Mouse (Mus musculus) stomach, postnatal 0 days (tissue): Measurements from ENCODE around the gene Cass4. TPM values are rescaled to one million over a fixed set of nuclear protein-coding genes. Genes with fewer than 3 reads are reported as not detected.

Source experiments
- ATAC-seq: fragments of 200-750 bp; cut with Nextera tagmentation; 2 replicates; pipeline ENCODE4 v1.8.0; 2017; ENCODE audit not compliant: low FRiP score, low TSS enrichment
- DNase-seq: peaks from one replicate; pipeline ENCODE4 v3.0.0-alpha.2; 2016; ENCODE audit warnings: low spot score
- H3K27ac ChIP-seq: fragments of 300-500 bp; sonication (generic); replicated peaks from 2 replicates; pipeline ENCODE4 v1.5.1; 2014; ENCODE audit warnings: mild to moderate bottlenecking, control low read depth
- H3K27me3 ChIP-seq: fragments of 300-500 bp; sonication (generic); 2 replicates; pipeline ENCODE4 v1.6.1; 2014; ENCODE audit warnings: low read length; ENCODE audit not compliant: control insufficient read depth, insufficient read depth
- H3K36me3 ChIP-seq: fragments of 300-500 bp; sonication (generic); 2 replicates; pipeline ENCODE4 v1.6.1; 2014; ENCODE audit warnings: low read length, mixed read lengths; ENCODE audit not compliant: control insufficient read depth, insufficient read depth
- H3K4me1 ChIP-seq: fragments of 300-500 bp; sonication (generic); replicated peaks from 2 replicates; pipeline ENCODE4 v1.6.1; 2014; ENCODE audit warnings: antibody characterized with exemption; ENCODE audit not compliant: control insufficient read depth, insufficient read depth
- H3K4me2 ChIP-seq: fragments of 300-500 bp; sonication (generic); replicated peaks from 2 replicates; pipeline ENCODE4 v1.6.1; 2014; ENCODE audit warnings: low read depth, mild to moderate bottlenecking, control low read depth, moderate library complexity
- H3K4me3 ChIP-seq: fragments of 300-500 bp; sonication (generic); 2 replicates; pipeline ENCODE4 v1.5.1; 2014; ENCODE audit warnings: low read depth, low read length, control low read depth
- H3K9ac ChIP-seq: fragments of 300-500 bp; sonication (generic); 2 replicates; pipeline ENCODE4 v1.6.1; 2014; ENCODE audit warnings: mild to moderate bottlenecking, low read length, control low read depth, mixed read lengths
- H3K9me3 ChIP-seq: fragments of 300-500 bp; sonication (generic); 2 replicates; pipeline ENCODE4 v1.6.1; 2016; ENCODE audit warnings: low read length; ENCODE audit not compliant: control insufficient read depth
- CTCF ChIP-seq: IDR thresholded peaks from 2 replicates; pipeline ENCODE4 v1.5.1; 2016; ENCODE audit warnings: antibody characterized with exemption, low read depth, mild to moderate bottlenecking, moderate library complexity
- EP300 ChIP-seq: optimal IDR thresholded peaks from 2 replicates; pipeline ENCODE3; 2016; ENCODE audit warnings: antibody characterized with exemption
- WGBS: fragments of 180-500 bp; shearing (Covaris S2); extraction: QIAGEN DNeasy Blood & Tissue Kit; methylation state at CpG from one replicate; pipeline ENCODE4 v1.1.7; 2014; 5-methylcytosine and 5-hydroxymethylcytosine counted together
- polyA plus RNA-seq: library from polyadenylated mRNA; unstranded; fragments of >200 nt; fragmentation: Nextera tagmentation; extraction: Ambion mirVana; gene quantifications from 2 replicates; pipeline ENCODE4 v1.2.1, GENCODE M21; 2015

The Cass4 gene
- polyA plus RNA-seq, 1 experiment from 2014 or later, result 0.18 TPM

DNA sequence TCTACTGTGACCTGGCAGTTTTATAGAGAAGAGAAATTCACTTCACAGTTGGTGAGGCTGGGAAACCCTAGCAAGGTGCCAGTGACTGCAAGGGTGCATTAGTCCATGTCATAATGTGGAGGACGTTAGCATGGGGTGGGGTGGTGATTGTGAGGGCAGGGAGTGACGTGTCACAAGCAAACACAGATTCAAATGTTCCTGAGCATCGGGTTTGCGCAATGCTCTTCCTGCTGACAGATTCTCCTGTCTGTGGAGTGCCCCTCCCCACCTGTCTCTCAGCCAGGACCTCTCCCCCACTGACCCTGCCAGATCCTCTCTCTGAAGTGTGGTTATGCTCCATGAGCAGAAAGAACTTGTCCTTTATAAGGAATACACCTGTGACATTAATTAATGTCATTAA lies 54.7 kb downstream of the Cass4 start:
- no peak for ATAC-seq
- 88% methylated on average over 4 of the region's 4 CpGs for WGBS
- no peak overlapping the region for H3K4me3 ChIP-seq
- no peak overlapping the region for H3K9ac ChIP-seq
- no peak overlapping the region for H3K27ac ChIP-seq
- TF ChIP-seq CTCF (no peak), EP300 (no peak)
- H3K4me1 ChIP-seq, result no peaks in the 10 kb centered on the region
- H3K36me3 ChIP-seq, result peaks cover 31% of the 10 kb centered on the region
- DNase-seq, result no peak
- H3K9me3 ChIP-seq, result no peaks in the 10 kb centered on the region
- no peak overlapping the region for H3K4me2 ChIP-seq
- H3K27me3 ChIP-seq, result no peaks in the 10 kb centered on the region

DNA sequence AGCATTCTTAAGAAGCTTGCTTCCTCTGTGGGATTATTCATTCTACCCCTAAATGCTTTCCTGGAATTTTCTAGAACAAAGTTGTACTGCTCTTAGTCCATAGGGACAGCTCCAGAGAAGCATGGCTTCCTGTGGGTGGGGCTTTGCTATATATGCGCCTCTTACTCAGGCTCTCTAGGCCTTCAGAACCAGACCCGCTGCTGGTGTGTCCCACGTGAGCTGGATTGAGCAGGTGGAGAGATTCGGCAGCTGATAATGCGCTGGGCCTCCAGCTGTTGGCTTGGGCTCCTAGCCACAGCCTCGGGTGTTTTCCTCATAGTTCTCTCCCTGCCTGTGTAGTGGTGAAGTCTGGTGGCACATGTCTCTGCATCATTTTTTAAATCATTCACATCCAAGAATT lies 57.0 kb downstream of the Cass4 start:
- WGBS, result 76% methylated on average over 6 of the region's 6 CpGs
- DNase-seq (no peak), ATAC-seq (no peak)
- H3K27me3 ChIP-seq, result no peaks in the 10 kb centered on the region
- no peaks in the 10 kb centered on the region for H3K4me1 ChIP-seq
- no peak overlapping the region for H3K27ac ChIP-seq
- H3K4me3 ChIP-seq, result no peak overlapping the region
- H3K9ac ChIP-seq, result no peak overlapping the region
- H3K9me3 ChIP-seq, result no peaks in the 10 kb centered on the region
- H3K4me2 ChIP-seq, result no peak overlapping the region
- H3K36me3 ChIP-seq, result peaks cover 31% of the 10 kb centered on the region
- TF ChIP-seq EP300 (no peak), CTCF (no peak)

- Histone ChIP-seq H3K4me1 (no peaks in the 10 kb centered on the region), H3K27me3 (no peaks in the 10 kb centered on the region), H3K27ac (no peak overlapping the region), H3K4me2 (no peak overlapping the region), H3K9ac (no peak overlapping the region), H3K36me3 (peaks cover 28% of the 10 kb centered on the region), H3K9me3 (no peaks in the 10 kb centered on the region), H3K4me3 (no peak overlapping the region)
- no peak for ATAC-seq
- DNase-seq, result no peak
- 84% methylated on average over 4 of the region's 4 CpGs for WGBS
- TF ChIP-seq EP300 (no peak), CTCF (no peak)
Observed at GRCm38 (mm10) chr2:172452031-172452430, 58.4 kb downstream of the Cass4 start.

DNA sequence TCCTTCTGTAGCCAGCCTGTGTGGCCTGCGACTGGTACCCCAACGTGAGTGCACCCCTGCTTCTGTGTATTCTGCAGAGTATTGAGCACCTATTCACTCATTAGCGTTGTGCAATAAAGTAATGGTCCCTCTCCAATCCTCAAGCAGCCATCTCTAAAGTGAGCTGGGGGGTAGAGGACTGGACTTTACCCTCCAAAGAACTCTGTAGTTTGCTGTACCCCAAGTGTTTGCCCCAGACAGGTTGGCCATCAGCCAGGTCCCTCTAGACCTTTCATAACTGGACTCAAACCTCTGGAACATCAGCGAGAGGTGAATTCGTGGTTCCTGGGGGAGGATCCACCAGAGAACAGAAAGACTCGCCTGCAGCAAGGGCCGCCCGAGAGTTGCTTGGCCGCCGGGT lies 58.9 kb downstream of the Cass4 start:
- H3K36me3 ChIP-seq, result peaks cover 27% of the 10 kb centered on the region
- WGBS, result 91% methylated on average over 10 of the region's 10 CpGs
- no peak for ATAC-seq

GRCm38 (mm10) chr2:172458496-172458895 lies 64.9 kb downstream of the Cass4 start, which contains the start of gene Gcnt7:
TSS of gene Gcnt7 (minus strand) at chr2:172458596.
- H3K9me3 ChIP-seq, result no peaks in the 10 kb centered on the region
- ATAC-seq, result no peak
- TF ChIP-seq CTCF (no peak), EP300 (no peak)
- H3K9ac ChIP-seq, result no peak within 1 kb of the TSS
- H3K4me2 ChIP-seq, result no peak within 1 kb of the TSS
- H3K27me3 ChIP-seq, result no peaks in the 10 kb centered on the region
- no peaks in the 10 kb centered on the region for H3K4me1 ChIP-seq
- H3K4me3 ChIP-seq, result no peak within 1 kb of the TSS
- no peak within 1 kb of the TSS for H3K27ac ChIP-seq
- WGBS, result 60% methylated on average over 11 of the region's 11 CpGs
- peaks cover 4% of the 10 kb centered on the region for H3K36me3 ChIP-seq
- no peak for DNase-seq

More for the DNA sequence above, 58.9 kb downstream of the Cass4 start:
- H3K4me1 ChIP-seq, result no peaks in the 10 kb centered on the region
- no peak overlapping the region for H3K4me3 ChIP-seq
- H3K27ac ChIP-seq, result no peak overlapping the region
- no peak overlapping the region for H3K4me2 ChIP-seq
- DNase-seq, result no peak
- no peak overlapping the region for H3K9ac ChIP-seq
- H3K27me3 ChIP-seq, result no peaks in the 10 kb centered on the region
- TF ChIP-seq CTCF (no peak), EP300 (no peak)
- H3K9me3 ChIP-seq, result no peaks in the 10 kb centered on the region

DNA sequence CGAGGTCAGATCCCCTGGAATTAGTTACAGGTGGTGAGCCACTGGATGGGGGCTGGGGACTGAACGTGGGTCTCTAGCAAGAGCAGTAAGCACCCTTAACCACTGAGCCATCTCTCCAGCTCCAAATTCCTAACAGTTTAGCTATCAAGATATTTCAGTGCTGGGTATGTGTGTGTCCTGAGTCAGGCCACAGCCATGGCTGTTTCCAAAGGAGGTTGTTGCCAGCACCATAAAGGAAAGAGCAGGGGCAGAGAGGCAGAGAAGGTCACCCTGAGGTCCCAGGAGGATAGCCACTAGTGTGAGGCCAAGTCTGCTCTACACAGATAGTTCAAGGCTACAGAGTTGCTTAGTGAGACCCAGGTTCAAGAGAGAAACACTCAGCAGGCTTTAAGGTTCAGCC lies 67.1 kb downstream of the Cass4 start:
- Histone ChIP-seq H3K9ac (no peak overlapping the region), H3K36me3 (peaks cover 7% of the 10 kb centered on the region), H3K27ac (no peak overlapping the region), H3K4me3 (no peak overlapping the region), H3K9me3 (no peaks in the 10 kb centered on the region), H3K27me3 (no peaks in the 10 kb centered on the region), H3K4me2 (no peak overlapping the region), H3K4me1 (no peaks in the 10 kb centered on the region)
- DNase-seq (no peak), ATAC-seq (no peak)
- no peak for TF ChIP-seq CTCF
- TF ChIP-seq EP300, result no peak
- 81% methylated on average over 2 of the region's 2 CpGs for WGBS
